Mouse (Mus musculus) cortical plate, adult 2 months (tissue): ENCODE measurements at regions not wholly inside any gene's neighbourhood (a gene's known extent, or its start where the extent isn't known, plus 50 kb on each side); places are given as distances from the start of the nearest gene placed in this dataset.

Experiments used
- H3K27ac ChIP-seq: fragments of 200-500 bp; 2 replicates; pipeline ENCODE4 v1.5.1; 2012; ENCODE audit warnings: low read length, control low read depth, inconsistent platforms; ENCODE audit not compliant: insufficient read depth
- H3K4me1 ChIP-seq: fragments of 200-500 bp; 2 replicates; pipeline ENCODE4 v1.6.1; 2011; ENCODE audit warnings: low read length; ENCODE audit not compliant: control insufficient read depth, insufficient read depth
- H3K4me3 ChIP-seq: fragments of 200-500 bp; 2 replicates; pipeline ENCODE4 v1.5.1; 2011; ENCODE audit warnings: mild to moderate bottlenecking, low read length, control low read depth; ENCODE audit not compliant: insufficient read depth
- CTCF ChIP-seq: fragments of 200-500 bp; IDR thresholded peaks from 2 replicates; pipeline ENCODE4 v1.5.1; 2011; ENCODE audit warnings: mild to moderate bottlenecking, control low read depth, low read length; ENCODE audit not compliant: insufficient read depth; ENCODE audit errors: extremely low read depth
- POLR2A ChIP-seq: fragments of 200-500 bp; IDR thresholded peaks from 2 replicates; pipeline ENCODE4 v1.6.1; 2011; ENCODE audit warnings: mild to moderate bottlenecking, low read length, control low read depth; ENCODE audit not compliant: insufficient read depth; ENCODE audit errors: extremely low read depth

DNA sequence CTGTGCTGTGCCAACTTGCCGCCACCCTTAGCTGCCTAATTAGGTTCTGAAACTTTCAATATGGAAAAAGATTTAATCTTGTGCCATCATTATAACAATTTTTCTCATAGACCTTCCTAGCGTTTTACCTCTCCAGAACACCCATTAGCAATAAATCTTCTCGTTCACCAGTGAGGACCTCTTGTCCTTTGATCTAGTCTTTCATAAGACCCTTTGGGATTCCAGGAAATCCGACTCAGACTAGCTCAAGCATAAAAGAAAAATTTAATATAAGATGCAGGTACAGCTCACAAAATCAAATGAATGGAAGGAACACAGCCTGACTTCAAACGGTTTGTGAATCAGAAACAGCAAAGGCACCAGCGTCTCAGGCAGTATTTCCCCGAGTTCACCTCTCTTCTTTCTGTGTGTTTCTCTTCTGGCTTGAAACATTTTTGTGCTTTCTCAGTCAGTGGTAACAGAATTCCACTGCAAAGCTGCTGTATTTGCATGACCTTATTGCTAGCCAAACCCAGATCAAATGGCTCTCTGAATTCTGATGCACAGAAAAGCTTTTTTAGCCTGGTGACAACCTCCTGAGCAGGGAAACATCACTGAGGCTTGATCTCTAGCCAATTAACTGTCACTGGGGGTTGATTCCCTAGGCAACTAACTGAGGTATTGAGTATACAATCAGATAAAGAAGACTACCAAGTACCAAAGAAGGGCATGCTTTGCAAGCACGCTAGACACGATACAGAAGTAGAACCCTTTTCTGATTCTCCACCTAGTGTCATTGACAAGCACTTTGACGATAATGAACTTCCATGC is 539.8 kb downstream of the Cenpc1 start:
- Histone ChIP-seq H3K4me1 (no peaks in the 10 kb centered on the region), H3K27ac (no peak overlapping the region), H3K4me3 (no peak overlapping the region)
- TF ChIP-seq CTCF (no peak), POLR2A (no peak)

DNA sequence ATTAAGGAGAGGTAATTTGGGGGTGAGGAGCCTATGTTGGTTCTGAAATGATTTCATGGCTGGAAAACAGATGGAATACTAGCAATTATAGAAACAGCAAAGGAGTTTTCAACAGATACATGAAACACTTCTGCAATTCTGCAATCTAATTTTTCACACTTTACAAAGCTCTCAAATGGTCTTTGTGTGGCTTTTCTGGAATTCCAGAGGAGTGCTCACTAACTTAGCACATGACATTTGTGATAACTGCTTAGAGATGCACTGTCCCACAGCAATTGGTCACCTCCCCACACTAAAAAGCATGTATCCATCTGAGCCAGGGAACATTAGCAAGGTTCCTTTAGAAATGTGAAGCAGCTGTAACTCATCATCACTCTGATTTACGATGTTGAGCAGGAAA is 560.1 kb downstream of the Cenpc1 start:
- Histone ChIP-seq H3K4me3 (no peak overlapping the region), H3K27ac (no peak overlapping the region), H3K4me1 (no peaks in the 10 kb centered on the region)
- TF ChIP-seq POLR2A (no peak), CTCF (no peak)

DNA sequence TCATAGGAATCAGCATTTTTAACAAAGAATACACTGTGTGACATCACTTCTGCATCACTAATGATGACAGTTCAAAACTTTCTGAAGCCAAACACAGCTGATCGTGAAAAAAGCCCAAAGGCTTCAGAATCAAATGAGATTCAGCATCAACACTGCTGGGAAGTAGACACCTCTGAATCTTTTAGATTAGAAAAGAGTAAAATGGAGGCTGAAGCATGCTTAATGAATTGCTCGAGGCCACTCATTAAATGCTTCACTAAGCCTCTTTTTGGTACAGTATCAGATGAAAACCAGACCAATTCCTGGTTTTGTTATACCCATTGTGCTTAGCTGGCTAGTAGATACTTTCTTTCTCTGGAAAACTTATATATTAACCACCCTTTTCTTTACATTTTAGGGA is 568.1 kb downstream of the Cenpc1 start:
- no peak overlapping the region for H3K4me3 ChIP-seq
- H3K27ac ChIP-seq, result no peak overlapping the region
- TF ChIP-seq POLR2A (no peak), CTCF (no peak)
- H3K4me1 ChIP-seq, result no peaks in the 10 kb centered on the region

DNA sequence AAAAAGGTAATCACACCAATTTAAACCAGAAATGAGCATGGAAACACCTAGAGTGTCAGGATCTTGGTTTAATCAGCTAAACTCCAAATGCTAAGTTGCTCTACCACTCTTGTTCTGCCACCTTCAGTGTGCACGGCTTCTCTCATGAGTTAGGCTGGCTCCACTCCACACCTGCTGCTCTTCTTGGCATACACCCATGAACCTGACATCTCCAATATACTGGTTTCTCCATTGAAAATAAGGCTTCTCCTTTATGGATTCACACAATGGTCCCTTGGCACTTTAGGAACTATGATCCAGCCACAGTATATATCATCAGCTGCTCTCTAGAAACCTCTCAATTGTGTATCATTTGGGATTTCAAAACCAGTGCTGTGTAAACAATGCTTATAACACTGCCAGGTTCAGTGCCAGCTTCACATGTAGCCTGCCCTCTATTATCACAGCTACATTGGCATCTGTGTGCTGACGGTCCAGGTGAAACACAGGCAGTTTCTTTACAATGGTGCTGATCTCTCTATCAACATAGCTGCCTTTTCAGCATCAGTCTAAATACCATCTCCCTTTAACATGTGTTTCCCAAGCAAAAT is 579.6 kb downstream of the Cenpc1 start:
- no peak for TF ChIP-seq POLR2A
- TF ChIP-seq CTCF, result no peak
- Histone ChIP-seq H3K4me1 (no peaks in the 10 kb centered on the region), H3K4me3 (no peak overlapping the region), H3K27ac (no peak overlapping the region)

DNA sequence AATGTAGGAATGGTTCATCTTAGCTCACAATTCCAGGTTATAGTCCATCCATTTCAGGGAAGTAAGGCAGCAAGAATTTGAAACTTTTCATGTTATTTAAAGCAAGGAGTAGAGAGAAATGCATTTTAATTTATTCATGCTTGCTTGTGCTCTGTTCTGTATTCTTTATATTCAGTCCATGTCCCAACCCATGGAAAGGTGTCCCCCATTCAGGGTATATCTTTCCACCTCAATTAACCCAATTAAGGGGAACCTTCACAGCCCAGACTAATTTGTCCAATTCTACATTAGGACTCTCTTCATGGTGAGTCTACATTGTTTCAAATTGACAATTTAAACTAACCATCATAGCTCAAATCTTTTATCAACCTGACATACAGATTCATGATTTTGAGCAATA is 580.2 kb downstream of the Cenpc1 start:
- Histone ChIP-seq H3K27ac (no peak overlapping the region), H3K4me3 (no peak overlapping the region), H3K4me1 (no peaks in the 10 kb centered on the region)
- TF ChIP-seq POLR2A, result no peak
- no peak for TF ChIP-seq CTCF

DNA sequence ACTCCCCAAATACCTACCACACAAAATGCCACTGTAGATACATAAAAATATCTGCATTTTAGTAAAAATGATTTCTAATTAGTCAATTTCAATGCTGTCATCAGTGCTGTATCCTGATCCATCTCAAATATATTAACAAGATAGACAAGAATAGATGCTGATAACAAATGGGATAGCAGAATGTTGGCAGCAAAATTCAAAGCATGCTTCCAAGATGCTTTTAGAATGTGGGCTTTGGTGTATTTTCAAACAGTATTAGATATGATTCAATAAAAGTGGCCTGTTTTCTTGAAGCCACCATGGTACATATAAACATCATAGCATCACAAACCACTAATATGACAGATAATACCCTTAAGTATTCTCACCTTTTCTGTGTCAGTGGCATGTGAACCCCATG is 597.6 kb downstream of the Cenpc1 start:
- TF ChIP-seq POLR2A (no peak), CTCF (no peak)
- H3K27ac ChIP-seq, result no peak overlapping the region
- H3K4me1 ChIP-seq, result no peaks in the 10 kb centered on the region
- no peak overlapping the region for H3K4me3 ChIP-seq

DNA sequence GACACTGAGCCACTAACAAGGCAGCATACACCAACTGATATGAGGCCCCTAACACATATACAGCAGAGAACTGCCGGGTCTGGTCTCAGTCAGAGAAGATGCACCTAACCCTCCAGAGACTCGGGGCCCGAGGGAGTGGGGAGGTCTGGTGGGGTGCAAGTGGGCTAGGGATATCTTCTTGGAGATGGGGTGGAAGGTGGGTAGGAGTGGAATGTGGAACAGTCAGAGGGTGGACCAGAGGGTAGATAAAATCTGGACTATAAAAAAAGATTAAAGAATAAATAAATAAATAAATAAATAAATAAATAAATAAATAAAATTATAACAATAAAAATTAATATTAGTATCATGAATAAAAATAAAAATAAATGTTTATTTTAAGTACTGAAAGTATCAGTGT is 598.2 kb downstream of the Cenpc1 start:
- no peak overlapping the region for H3K4me3 ChIP-seq
- H3K4me1 ChIP-seq, result no peaks in the 10 kb centered on the region
- TF ChIP-seq POLR2A (no peak), CTCF (no peak)
- no peak overlapping the region for H3K27ac ChIP-seq
